Mouse (Mus musculus) olfactory bulb, adult 2 months (tissue): ENCODE measurements around the gene Tmsb10.

Experiments
- CTCF ChIP-seq: fragments of 200-500 bp; IDR thresholded peaks from 2 replicates; pipeline ENCODE4 v1.5.1; 2012; ENCODE audit warnings: low read depth, mild to moderate bottlenecking, low read length, moderate library complexity; ENCODE audit not compliant: insufficient read depth
- POLR2A ChIP-seq: fragments of 200-500 bp; IDR thresholded peaks from 2 replicates; pipeline ENCODE4 v1.6.1; 2012; ENCODE audit warnings: mild to moderate bottlenecking, low read depth, low read length, moderate library complexity; ENCODE audit not compliant: insufficient read depth

- TF ChIP-seq CTCF (no peak), POLR2A (no peak)
Measured at GRCm38 (mm10) chr6:72989028-72989736, 30.6 kb upstream of the Tmsb10 start.
